Mouse (Mus musculus): ENCODE measurements at regions not wholly inside any gene's neighbourhood (a gene's known extent, or its start where the extent isn't known, plus 50 kb on each side); places are given as distances from the start of the nearest gene placed in this dataset.
"Not testable (repeated sequence)": the region's sequence is repeated elsewhere in the genome, so short reads cannot be mapped to it uniquely, and the experiment has no call there.

DNA sequence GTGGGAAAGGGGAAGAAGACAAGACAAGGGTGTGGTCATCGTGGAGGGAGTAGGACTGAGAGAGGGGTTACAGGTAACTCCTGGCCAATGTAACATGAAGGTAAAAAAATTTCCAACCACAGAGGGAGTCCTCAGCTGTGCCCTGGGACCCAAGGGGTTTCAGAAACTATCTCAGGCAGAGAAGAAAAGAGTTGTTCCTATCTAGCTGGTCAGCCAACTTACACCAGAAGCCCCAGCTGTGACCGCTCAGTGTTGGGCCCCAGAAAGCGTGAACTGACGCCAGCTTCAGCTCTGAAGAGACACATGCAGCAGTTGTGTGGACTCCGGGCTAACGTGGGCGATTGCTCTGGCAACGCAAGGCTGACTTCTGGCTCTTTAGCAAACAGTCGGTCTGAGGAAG is 52.2 kb downstream of the Rhob start:
- DNase-seq (ENCODE audit: low spot score) = no peak

DNA sequence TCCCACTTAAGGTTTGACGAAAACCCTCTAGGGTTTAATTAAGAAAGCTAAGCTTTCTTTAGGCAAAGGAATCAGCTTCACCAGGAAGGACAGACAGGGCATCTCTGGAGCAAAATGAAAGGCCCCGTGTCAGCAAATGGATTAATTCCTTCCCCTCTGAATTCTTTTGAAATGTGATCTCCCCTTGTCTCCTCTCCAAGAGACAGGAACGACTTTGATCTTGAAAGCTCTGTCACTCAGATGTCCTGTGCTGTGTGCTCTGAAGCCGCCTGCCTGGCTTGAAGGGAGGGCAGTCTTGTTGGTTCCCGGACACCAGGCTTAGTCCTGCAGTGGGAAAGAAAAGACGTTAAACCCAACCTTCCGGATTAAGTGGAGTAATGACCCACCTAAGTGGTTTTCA is 52.8 kb downstream of the Rhob start:
- DNase-seq (ENCODE audit: low spot score) = no peak

DNA sequence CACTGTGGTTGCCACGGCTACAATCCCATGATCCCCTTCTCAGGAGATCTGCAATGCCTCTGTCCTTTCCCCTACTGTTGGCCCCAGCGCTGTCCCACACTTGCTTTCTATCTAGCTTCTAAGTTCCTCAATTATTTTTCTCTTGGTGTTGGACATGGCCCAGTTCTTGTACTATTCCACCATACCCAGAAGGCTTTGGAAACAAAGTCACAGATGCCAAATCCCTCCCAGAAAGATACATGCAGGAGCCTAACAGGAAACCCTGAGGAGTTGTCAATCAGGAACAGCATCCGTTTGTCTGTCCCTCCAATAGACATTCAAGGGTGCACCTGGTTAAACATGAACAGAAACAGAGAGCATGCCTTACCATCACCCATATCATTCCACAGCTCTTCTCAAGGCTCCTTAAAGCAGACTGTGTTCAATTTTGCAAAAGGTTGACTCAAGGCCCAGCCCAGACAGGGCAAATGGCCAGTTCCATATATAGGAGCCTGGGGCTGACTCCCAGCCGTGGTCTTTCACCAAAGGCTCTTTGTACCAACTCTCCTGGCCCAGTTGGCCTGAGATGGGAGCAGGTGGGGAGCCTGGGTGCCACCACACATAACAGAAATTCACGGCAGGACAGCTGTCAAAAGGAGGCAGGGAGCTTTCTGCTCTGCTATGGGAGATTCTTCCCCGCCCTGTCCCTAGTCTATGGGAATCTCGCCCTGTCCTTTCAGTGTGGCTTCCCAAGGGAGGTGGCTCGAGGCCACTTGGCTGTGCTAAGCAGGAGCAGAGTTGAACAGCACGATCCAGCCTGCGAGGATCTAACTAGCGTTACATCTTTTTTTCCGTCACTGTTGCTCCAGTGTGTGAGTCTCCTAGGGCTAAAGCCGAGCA is 54.6 kb downstream of the Rhob start:
- DNase-seq (ENCODE audit: low spot score) = no peak

DNA sequence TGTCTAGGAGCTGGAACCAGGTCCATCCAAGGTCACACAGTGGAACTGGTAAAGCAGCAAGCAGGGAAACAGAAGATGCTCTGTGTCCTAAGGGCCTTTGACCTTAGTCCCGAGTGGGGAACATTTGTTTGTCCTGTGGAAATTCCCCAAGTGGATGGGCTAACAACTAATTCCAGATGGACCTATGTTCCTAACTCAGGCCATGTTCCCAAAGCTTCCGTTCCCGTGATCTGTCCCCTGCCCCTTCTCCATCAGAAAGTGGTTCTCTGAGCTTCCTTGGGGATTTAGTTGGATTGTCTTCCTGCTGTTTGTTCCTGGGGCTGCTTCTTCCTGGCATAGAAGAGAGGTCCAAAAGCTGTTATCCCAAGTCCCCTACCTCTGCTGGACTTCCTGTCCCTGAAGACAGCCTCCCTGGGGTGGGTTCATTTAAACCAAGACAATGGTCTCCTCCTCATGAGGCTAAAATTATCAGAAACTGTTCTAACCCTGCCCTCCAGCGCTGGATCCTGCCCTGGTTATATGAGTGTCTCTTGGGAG is 55.8 kb downstream of the Rhob start:
- DNase-seq (ENCODE audit: low spot score) = no peak

DNA sequence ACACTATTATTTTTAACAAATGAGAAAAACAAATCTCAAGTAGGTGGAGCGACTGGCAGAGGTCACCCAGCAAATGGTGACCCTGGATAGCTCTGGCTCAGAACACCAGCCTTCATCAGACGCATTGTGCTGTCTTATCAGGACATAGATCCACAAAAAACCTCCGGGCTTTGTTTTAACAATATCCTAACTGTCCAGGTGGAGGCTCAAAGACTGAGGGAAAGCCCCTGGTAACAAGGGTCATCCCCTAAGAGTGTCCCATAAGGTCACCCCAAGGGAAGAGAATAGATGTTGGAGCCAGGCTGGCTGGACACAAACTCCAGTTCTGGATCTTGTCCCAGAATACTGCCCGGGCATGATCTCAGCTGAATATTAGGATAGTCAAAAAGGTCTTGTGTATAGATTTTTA is 56.6 kb downstream of the Rhob start:
- DNase-seq (ENCODE audit: low spot score) = no peak

DNA sequence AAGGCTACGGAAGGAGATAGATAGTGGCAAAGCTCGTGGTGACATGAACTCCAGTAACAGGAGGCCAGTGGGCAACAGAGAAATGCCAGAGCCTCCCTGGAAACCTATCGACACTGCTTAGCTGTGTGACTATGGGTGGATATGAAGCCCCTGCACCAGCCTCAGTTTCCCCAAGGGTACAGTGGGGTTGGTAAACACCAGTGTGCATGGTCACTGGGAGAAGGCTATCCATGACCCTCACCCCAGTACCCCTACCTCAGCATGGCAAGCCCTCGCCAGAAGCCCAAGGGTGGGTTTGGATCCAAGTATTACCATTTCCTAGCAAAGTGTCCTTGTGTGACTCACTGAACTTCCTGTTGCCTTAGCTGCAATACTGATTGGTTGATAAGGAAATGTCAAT is 58.5 kb downstream of the Rhob start:
- DNase-seq (ENCODE audit: low spot score) = no peak

DNA sequence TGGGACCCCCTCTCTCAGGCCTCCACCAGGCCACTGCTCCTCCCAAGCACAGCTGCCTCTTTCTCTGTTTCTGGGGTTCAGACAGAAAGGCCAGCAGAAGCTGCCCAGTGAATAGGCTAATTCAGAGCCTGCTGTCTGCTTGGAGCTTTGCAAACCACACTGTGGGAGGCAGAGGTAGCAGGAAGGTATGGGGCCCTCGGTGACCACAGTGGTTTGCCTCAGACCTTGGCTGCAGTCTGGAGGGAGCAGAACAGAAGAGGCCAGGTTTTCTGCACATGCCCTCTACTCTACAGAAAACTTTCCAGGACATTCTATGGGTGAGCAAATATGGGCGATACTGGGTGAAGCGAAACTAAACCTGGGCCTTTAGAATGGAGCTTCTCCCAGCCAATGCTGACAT is 59.4 kb downstream of the Rhob start:
- no peak for DNase-seq (ENCODE audit: low spot score)

DNA sequence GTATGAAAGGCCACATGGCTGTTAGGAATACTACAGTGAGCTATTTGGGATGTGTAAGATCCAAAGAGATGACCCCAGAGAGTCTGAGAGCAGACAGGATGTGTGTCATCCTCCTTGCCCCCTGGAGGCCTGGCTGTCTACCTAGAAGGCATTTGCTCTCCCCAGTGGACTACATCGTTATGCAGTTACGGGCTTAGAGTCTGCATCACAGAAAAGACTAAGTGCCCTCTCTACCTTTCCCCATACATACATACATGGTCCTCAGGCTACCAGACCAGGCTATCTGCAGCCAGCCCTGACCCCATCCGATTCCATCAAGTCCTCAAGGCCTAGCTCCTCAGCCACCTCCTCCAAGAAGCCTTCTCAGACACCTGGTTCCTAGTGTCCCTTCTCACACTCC is 59.9 kb downstream of the Rhob start:
- DNase-seq (ENCODE audit: low spot score) = no peak

DNA sequence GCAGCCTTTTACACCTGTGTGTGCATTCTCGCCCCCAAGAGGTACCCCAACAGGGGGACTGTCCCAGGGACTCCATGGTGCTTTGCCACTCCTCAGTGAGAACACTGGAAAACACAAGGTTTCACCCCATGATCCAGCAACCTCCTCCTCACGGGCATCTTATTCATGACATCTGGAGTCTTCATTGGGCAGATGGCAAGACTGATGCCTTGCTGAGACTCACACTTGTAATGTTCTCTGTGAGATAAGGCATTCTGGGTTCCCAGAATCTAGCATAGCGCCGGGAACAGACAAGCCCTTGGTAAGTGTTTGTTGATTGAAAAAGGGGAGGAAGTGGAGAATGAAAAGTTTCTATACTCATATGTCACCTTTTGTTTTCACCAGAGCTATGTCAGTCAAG is 60.3 kb downstream of the Rhob start:
- DNase-seq (ENCODE audit: low spot score) = no peak

DNA sequence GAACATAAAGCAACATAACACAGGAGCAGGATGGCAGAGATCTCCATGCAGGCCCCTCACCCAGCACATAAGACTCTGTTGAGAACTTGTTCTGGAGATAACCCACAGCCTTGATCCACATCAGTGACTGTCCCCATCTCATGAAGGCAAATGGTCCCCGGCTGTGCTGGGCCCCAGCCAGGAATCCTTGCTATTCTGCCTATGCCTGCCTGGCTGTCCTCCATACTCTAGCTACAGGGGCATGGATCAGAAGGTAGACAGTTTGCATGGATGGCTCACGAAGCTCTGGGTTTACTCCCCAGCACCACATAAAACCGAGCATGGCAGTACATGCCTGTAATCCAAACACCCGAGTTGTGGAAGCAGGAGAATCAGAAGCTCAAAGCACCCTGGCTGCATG is 61.2 kb downstream of the Rhob start:
- no peak for DNase-seq (ENCODE audit: low spot score)

DNA sequence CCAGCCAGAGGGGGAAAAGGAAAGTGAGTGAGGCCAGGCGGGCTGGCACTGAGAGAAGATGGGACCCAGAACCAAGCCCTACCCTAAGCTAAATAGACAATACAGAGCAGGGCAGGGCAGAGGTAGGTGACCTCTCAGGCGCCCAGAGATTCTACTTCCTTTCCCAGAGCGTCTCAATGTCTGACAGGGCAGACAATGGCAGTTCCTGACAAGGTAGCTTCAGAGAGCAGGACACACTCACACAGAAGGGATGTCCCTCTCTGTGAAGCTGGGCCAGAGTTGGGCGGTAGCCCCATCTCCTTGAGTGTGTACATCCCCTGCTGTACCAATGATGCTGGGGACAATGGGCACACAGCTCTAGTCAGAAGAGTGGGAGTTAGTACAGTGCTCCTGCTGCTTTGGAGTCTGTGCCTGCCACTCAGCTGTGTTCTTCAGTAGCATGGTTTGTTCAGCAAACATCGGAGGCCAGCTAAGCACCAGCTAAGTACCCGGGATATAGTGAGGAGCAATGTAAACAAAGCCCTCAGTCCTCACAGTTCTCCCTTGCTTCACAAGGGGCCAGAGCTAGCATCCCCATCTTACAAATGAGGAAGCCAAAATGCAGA is 62.7 kb downstream of the Rhob start:
- no peak for DNase-seq (ENCODE audit: low spot score)

DNA sequence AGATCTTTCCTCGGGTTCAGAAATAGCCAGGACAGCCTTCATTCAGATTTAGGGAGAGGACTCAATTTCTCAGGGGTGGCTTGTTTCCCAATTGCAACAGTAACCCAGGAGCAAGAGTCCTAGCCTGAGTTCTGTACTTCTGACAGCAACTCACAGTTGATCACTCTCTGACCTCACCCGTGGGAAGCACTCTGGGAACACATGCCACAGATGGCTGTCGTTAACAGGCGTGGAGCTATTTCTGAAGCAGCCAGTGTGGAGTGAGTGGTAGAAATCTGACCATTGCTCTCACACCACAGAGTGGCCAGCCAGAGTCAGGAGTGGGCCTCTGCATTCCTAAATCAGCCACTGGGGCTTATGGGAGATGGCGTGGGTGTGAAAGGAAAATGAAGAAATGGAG is 63.3 kb downstream of the Rhob start:
- DNase-seq (ENCODE audit: low spot score) = no peak

DNA sequence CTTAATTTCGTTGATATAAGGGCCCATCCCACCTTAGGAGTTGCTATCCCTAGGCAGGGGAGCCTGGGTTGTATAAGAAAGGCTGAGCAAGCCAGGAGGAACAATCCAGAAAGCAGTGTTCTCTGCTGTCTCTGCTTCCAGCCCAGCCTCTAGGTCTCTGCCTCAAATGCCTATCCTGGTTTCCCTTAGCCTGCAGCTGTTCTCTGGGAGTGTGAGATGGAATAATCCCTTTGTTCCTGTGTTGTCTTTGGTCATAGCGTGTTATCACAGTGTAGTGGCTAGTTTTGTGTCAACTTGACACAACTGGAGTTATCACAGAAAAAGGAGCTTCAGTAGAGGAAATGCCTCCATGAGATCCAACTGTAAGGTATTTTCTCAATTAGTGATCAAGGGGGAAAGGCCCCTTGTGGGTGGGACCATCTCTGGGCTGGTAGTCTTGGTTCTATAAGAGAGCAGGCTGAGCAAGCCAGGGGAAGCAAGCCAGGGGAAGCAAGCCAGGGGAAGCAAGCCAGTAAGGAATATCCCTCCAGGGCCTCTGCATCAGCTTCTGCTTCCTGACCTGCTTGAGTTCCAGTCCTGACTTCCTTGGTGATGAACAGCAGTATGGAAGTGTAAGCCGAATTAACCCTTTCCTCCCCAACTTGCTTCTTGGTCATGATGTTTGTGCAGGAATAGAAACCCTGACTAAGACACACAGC is 64.0 kb downstream of the Rhob start:
- DNase-seq (ENCODE audit: low spot score) = not testable (repeated sequence)

DNA sequence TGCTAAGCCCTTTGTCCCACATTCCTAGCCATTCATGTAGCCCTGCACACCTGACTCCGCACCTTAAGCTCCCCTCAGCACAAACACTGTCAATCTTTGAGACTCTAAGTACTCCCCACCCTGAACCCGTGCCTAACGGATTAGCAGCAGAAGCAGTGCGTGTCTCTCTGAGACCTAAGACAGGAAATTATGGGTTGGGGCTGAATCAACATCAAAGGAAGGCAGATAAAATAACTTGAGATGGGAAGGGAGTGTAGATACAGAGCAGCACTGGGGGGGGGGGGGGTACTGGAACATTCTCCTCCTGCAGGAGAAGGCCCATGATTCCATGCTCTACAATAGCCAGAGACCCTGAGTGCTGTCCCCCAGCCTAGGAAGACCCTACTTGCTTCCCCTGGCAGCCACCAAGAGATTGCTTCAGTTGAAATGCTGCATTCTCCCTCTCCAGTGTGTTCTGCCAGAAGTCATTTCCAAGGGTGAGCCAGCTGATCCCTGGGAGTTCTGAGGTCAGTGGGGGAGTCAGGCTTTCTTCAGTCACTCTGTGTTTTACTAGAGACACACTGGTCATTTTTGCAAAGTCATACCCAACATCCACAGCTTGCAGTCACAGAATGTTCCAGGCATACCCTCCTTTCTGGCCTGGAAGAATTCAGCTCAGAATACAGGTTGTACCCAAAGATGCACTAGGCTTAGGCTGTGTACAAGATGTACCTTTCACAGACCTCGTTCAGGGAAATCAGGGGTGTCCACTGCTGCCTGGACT is 71.4 kb downstream of the Rhob start:
- no peak for DNase-seq (ENCODE audit: low spot score)

DNA sequence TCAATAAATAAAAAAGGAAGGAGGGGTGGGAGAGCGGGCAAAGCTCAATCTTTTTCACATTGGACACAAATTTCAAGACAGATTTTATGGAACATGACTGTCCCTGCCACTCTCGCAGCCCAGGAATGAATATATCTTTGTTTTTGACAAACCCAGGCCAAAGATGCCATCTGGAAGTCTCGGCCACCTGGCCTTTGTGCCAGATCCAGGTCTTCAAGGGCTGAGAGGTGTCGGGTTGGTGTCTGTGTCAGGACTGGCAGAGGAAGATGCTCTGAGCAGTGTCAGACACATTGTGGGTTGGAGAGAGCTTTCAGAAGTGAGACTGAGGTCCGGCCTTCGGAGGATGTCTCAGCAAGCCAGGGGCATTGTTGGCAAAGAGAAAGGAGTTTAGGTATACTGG is 75.3 kb downstream of the Rhob start:
- no peak for DNase-seq (ENCODE audit: low spot score)

DNA sequence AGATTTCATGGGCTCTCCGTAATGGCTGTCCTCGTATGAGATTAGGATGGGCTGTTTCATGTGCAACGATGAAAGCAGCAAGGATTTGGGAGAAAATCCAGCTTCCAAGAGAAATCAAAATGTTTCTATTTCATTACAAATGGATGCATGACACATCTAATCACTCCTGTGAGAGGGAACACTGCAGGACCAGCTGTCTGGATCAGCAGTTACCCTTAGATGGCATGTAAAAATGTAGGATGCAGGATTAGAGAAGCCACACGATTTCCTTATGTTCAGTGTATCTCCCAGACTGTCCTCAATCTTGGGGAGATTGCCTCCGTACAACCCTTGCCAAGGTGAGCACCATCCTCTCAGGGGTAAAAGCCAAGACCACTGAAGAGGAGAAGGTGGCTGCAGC is 77.1 kb downstream of the Rhob start:
- no peak for DNase-seq (ENCODE audit: low spot score)

DNA sequence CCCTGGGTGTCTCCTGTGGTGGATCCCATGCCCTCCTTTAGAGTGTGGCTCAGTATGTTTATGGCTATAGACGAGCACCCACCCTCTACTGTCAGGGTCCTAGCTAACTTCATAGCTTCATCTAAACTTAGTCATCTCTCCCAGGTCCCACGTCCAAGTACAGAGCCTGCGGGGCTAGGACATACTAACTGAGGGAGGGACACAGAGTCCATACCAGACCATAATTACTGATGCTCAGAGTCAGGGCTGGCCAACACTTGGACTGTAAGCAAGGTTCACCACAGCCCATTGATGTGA is 78.6 kb downstream of the Rhob start:
- no peak for DNase-seq (ENCODE audit: low spot score)

DNA sequence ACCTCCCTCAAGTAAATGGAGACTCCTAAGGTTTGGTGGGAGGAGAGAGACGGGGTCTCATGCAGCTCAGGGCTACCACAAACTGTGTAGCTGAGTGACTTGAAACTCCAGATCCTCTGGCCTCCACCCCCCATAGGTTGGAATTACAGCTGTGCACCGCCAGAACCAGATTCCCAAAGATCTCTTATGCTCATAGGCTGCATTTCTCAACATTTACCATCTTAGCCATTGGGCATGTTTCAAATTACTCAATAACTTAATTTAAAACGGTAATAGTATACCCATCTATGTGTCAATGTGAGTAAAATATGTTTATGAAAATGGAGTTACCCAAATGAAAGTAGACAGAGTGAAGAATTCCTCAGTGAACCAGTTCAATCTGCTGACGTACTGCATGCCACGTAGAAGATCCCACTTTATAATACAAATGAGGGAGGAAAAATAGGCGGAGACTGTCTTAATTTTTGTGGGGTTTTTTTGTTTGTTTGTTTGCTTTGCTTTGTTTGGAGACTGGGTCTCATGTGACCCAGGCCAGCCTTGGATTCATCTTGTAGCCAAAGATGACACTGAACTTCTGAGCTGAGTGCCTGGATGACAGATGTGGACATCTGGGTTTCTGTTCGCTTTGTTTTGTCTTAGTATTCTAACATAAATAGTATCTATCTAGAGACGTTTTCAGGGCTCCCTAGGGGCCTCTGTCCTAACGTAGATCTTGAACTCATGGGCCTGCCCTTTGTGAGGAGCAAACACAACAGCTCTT is 79.1 kb downstream of the Rhob start:
- no peak for DNase-seq (ENCODE audit: low spot score)

DNA sequence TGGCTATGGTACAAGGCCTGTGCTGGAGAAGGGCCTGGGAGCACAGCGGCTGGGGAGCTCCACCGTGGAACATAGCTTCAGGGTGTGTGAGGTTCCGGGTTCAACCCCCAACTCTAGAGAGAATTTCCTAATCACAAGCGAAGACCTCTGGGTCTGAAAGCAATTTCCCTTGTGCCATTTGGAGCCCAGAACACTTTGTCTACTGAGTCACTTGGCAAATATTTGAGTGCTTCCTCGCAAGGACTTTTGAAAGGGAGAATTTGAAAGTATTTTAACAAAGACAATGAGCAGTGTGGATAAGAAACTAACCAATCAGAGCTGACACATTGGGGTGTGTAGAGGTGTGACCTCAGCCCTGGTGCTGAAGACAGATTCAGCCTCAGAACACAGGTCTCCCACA is 80.9 kb downstream of the Rhob start:
- DNase-seq (ENCODE audit: low spot score) = no peak

DNA sequence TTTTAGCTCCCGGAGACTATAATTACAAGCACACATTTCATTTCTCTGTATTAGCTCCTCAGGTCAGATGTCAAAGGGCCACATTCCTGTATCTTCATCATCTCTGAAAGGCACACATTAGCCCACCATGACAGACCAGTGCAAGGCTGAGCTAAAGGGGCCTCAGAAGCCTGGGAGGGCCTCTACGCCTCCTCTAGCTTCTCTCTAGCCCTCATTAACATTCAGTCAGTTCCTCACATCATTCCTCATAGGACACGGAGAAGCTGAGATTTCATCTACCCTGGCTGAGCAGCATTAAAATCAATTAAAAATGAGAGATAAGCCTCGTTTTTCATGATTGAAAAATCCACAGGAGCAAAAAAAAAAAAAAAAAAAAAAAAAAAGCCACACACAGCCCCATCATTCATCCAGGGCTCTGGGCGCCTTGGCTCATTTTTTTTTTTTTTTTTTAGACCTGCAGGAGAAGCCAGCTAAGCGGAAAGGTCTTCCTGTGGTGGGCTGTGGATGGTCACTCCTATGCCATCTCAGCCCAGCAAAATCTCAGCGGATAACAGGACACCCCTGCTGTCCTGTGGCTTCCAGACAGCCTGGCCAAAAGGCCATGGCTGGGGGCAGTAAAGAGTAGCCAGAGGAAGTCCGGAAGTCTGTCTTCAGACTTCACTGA is 82.5 kb downstream of the Rhob start:
- DNase-seq (ENCODE audit: low spot score) = no peak

DNA sequence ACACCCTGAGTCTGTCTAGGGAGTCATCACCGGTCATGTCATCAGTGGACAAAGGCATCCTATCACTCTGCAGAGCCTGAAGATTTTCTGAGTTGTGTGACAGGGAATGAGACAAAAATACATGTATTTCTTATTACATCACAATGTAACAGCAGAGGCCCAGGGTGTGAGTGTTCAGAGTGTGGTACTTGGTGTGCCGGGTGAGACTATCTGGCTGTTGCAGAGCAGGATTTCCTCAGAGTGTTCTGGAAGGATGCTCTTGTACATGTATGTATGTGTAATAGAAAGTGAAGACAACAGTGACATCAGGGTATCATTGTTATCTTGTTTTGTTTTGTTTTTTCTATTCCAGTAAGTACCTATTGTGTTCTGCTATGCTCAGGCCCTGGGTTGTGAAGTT is 87.7 kb downstream of the Rhob start:
- no peak for DNase-seq (ENCODE audit: low spot score)

All from testis, postnatal 10 days (tissue).